Mouse (Mus musculus) midbrain, embryonic 14.5 days (tissue): ENCODE data around the gene C1qtnf5. TPM values are rescaled to one million over a fixed set of nuclear protein-coding genes. Genes with fewer than 3 reads are reported as not detected.
"Not testable (repeated sequence)": the region's sequence is repeated elsewhere in the genome, so short reads cannot be mapped to it uniquely, and the experiment has no call there.

Experiments
- ATAC-seq: fragments of 200-750 bp; cut with Nextera tagmentation; 2 replicates; pipeline ENCODE4 v1.8.0; 2017; ENCODE audit warnings: moderate number of reproducible peaks, moderate library complexity; ENCODE audit not compliant: low FRiP score, low TSS enrichment
- DNase-seq: peaks from one replicate; pipeline ENCODE4 v3.0.0-alpha.2; 2015
- H3K27ac ChIP-seq: fragments of 300-500 bp; sonication (generic); replicated peaks from 2 replicates; pipeline ENCODE4 v1.5.1; 2014; ENCODE audit warnings: mild to moderate bottlenecking, low read depth, low read length, moderate library complexity
- H3K27me3 ChIP-seq: fragments of 300-500 bp; sonication (generic); 2 replicates; pipeline ENCODE4 v1.6.1; 2014; ENCODE audit warnings: low read length, control low read depth, mixed read lengths; ENCODE audit not compliant: control insufficient read depth, insufficient read depth
- H3K36me3 ChIP-seq: fragments of 300-500 bp; sonication (generic); 2 replicates; pipeline ENCODE4 v1.6.1; 2014; ENCODE audit warnings: low read length, control low read depth; ENCODE audit not compliant: control insufficient read depth, insufficient read depth
- H3K4me1 ChIP-seq: fragments of 300-500 bp; sonication (generic); 2 replicates; pipeline ENCODE4 v1.6.1; 2014; ENCODE audit warnings: mild to moderate bottlenecking, antibody characterized with exemption, low read length, control low read depth; ENCODE audit not compliant: control insufficient read depth, insufficient read depth
- H3K4me2 ChIP-seq: fragments of 300-500 bp; sonication (generic); 2 replicates; pipeline ENCODE4 v1.6.1; 2014; ENCODE audit warnings: mild to moderate bottlenecking, low read length, moderate library complexity
- H3K4me3 ChIP-seq: fragments of 300-500 bp; sonication (generic); replicated peaks from 2 replicates; pipeline ENCODE4 v1.5.1; 2014; ENCODE audit warnings: low read depth, low read length
- H3K9ac ChIP-seq: fragments of 300-500 bp; sonication (generic); replicated peaks from 2 replicates; pipeline ENCODE4 v1.6.1; 2014; ENCODE audit warnings: mild to moderate bottlenecking, low read length, moderate library complexity
- H3K9me3 ChIP-seq: fragments of 300-500 bp; sonication (generic); 2 replicates; pipeline ENCODE4 v1.6.1; 2016; ENCODE audit warnings: low read length, control low read depth, mixed read lengths; ENCODE audit not compliant: control insufficient read depth
- WGBS: fragments of 180-500 bp; shearing (Covaris S2); extraction: QIAGEN DNeasy Blood & Tissue Kit; methylation state at CpG from one replicate; pipeline ENCODE4 v1.1.7; 2014; 5-methylcytosine and 5-hydroxymethylcytosine counted together
- polyA plus RNA-seq: library from polyadenylated mRNA; unstranded; fragments of >200 nt; fragmentation: Nextera tagmentation; extraction: Ambion mirVana; gene quantifications from 2 replicates; pipeline ENCODE4 v1.2.1, GENCODE M21; 2014

C1qtnf5 gene
- polyA plus RNA-seq, 1 experiment from 2014 or later = 3.7 TPM

DNA sequence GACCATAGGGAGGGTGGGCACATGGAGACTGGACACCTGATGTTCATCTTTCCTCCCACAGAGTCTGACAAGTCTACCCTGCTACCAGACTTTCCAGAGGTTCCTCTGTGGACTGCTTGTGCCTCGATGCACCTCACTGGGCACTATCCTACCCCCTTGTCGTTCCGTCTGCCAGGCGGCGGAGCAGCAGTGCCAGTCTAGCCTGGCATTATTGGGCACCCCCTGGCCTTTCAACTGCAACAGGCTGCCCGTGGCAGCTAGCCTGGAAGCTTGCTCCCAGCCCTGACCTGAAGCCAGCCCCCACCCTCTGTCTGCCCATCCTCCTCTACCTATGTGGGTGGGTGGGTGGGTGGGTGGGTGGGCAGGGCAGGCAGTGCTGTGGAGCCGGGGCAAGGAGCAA, 863 bp upstream of the C1qtnf5 start:
- Histone ChIP-seq H3K4me2 (no peak overlapping the region), H3K27me3 (no peaks in the 10 kb centered on the region), H3K36me3 (peaks cover 5% of the 10 kb centered on the region), H3K9me3 (no peaks in the 10 kb centered on the region), H3K27ac (no peak overlapping the region), H3K4me3 (no peak overlapping the region), H3K4me1 (peaks cover 26% of the 10 kb centered on the region), H3K9ac (no peak overlapping the region)
- DNase-seq (no peak), ATAC-seq (no peak)
- WGBS = 92% methylated on average over 7 of the region's 7 CpGs

DNA sequence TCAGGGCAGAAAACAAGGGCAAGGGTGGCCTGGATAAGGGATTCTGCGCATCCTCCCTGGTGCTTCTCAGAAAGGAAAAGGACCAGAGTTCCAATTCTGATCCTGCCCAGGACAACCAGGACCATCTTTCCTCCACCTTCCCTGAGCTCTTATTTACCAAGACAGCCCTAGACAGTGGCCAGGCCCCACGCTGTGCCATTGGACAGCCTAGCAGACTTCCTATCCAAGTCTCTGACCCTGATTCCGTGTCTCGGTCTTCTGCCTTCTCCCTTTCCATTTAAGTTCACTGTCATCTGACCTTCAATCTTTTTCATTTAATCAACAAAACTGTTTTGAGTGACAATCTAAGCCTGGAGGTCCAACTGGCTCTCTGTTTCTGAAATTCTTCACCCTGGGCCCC, 449 bp upstream of the C1qtnf5 start:
- peaks cover 26% of the 10 kb centered on the region for H3K4me1 ChIP-seq
- ATAC-seq (no peak), DNase-seq (no peak)
- 45% methylated on average over 4 of the region's 4 CpGs for WGBS
- H3K27me3 ChIP-seq = no peaks in the 10 kb centered on the region
- H3K4me3 ChIP-seq = no peak overlapping the region
- no peak overlapping the region for H3K4me2 ChIP-seq
- no peak overlapping the region for H3K9ac ChIP-seq
- peak overlapping the region; percentile 0; the same call in 1 of the 2 replicates for H3K27ac ChIP-seq
- H3K9me3 ChIP-seq = no peaks in the 10 kb centered on the region
- H3K36me3 ChIP-seq = peaks cover 5% of the 10 kb centered on the region

DNA sequence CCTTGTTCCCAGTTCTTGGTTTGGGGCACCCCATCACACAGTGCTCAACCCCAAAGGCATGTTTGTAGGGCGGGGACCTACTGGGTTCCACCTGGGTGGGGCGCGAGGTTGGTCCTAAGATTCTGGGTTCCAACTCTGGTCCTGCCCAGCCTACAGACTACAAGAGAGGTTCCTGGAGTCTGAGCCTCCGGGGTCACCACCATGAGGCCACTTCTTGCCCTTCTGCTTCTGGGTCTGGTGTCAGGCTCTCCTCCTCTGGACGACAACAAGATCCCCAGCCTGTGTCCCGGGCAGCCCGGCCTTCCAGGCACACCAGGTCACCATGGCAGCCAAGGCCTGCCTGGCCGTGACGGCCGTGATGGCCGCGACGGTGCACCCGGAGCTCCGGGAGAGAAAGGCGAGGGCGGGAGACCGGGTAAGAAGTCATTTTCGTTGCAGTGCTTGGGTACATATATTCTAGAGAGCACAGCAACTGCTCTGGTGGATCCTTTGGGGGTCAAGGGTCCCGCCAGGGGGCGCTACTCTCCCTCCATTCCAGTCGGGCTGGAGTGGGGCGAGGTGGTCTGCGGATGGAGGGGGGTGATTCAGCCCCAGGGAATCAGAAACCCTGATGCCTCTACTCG, 623 bp downstream of the C1qtnf5 start:
- Histone ChIP-seq H3K27ac (no peak overlapping the region; the same call in 1 of the 2 replicates), H3K4me2 (peak overlapping the region; percentile 44), H3K27me3 (no peaks in the 10 kb centered on the region), H3K9ac (0 out of 2 replicates have a peak overlapping the region, but pooled peaks have one; percentile 20), H3K36me3 (peaks cover 5% of the 10 kb centered on the region), H3K4me3 (0 out of 2 replicates have a peak overlapping the region, but pooled peaks have one; percentile 1), H3K4me1 (peaks cover 26% of the 10 kb centered on the region), H3K9me3 (no peaks in the 10 kb centered on the region)
- WGBS = 22% methylated on average over 25 of the region's 25 CpGs
- ATAC-seq (peak; percentile 28), DNase-seq (peak; percentile 65)

DNA sequence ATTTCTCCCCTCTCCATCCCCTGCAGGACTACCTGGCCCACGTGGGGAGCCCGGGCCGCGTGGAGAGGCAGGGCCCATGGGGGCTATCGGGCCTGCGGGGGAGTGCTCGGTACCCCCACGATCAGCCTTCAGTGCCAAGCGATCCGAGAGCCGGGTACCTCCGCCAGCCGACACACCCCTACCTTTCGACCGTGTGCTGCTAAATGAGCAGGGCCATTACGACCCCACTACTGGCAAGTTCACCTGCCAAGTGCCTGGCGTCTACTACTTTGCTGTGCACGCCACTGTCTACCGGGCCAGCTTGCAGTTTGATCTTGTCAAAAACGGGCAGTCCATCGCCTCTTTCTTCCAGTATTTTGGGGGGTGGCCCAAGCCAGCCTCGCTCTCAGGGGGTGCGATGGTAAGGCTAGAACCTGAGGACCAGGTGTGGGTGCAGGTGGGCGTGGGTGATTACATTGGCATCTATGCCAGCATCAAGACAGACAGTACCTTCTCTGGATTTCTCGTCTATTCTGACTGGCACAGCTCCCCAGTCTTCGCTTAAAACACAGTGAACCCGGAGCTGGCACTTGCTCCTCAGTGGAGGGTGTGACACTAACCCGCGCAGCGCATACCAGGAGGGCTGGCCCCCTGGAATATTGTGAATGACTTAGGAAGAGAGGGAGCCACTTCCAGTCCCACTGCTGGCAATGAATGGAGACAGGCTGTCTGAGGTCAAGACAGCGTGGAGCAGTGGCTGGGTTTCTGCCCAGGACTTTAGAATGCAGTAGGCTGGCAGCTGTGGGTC, 1.4 kb downstream of the C1qtnf5 start:
- no peaks in the 10 kb centered on the region for H3K9me3 ChIP-seq
- peaks cover 5% of the 10 kb centered on the region for H3K36me3 ChIP-seq
- peaks cover 26% of the 10 kb centered on the region for H3K4me1 ChIP-seq
- ATAC-seq (no peak), DNase-seq (no peak)
- H3K27me3 ChIP-seq = no peaks in the 10 kb centered on the region
- H3K27ac ChIP-seq = no peak overlapping the region
- no peak overlapping the region for H3K4me3 ChIP-seq
- peak overlapping the region; percentile 44 for H3K4me2 ChIP-seq
- H3K9ac ChIP-seq = 0 out of 2 replicates have a peak overlapping the region, but pooled peaks have one; percentile 6
- 80% methylated on average over 31 of the region's 31 CpGs for WGBS

DNA sequence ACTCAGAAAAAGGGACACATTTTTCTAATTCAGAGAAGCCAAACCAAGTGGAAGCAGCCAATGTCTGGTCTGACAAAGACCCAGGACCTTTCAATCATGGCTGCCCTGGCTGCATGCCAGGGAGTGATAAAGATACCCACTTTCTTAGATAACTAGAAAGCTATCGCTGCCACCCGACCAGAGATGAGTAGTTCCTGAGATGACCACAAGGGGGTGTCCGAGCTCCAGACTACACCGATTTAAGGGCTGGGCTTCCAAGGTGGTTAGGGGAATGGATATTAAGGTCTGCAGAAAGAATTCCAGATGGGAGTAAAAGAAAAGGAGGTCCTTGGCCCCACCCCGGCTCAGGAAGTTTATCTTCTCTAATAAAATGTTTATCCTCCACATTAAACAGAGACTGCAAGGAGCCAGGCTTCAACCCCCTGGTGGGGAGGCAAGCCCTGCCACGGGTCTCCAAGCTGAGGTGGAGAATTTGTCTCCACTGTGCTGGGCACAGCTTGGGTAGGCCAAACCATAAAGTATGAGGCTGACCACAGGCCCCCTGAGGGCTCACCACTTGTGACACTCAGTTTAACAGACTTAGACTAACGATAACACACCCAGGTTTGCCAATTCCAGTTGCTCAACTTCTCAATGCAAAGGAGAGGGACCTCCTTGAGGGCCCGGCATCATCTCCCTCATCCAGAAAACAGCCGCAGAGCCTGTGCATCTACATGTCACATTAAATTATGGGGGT, 2.5 kb downstream of the C1qtnf5 start:
- Histone ChIP-seq H3K4me1 (peaks cover 26% of the 10 kb centered on the region), H3K36me3 (peaks cover 5% of the 10 kb centered on the region), H3K4me2 (peak overlapping the region; percentile 21), H3K9ac (0 out of 2 replicates have a peak overlapping the region, but pooled peaks have one; percentile 6), H3K9me3 (no peaks in the 10 kb centered on the region), H3K27ac (no peak overlapping the region), H3K27me3 (no peaks in the 10 kb centered on the region), H3K4me3 (0 out of 2 replicates have a peak overlapping the region, but pooled peaks have one; percentile 5)
- ATAC-seq (no peak), DNase-seq (peak; percentile 86)
- WGBS = 38% methylated on average over 9 of the region's 9 CpGs

DNA sequence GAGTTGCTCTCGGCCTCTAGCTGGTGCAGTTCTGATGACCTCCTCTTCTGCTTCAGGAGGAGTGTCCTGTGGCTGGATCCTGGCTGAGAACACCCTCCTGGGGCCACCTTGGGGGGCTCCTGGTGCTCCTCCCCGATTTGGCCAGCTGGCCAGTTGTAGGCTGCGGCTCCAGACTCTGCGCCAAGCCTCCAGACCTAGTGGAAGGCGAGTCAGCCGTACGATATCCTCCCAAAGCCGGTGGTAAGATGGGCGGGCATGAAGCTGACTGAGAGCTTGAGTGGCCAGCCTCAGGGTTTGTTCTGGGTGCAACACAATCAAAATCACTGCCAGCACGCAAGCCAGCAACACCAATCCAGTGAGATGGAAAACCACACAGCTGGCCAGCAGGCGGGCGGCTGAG, 4.9 kb downstream of the C1qtnf5 start:
- not testable (repeated sequence) for ATAC-seq, H3K4me3 ChIP-seq, DNase-seq, H3K9me3 ChIP-seq, H3K27ac ChIP-seq, H3K27me3 ChIP-seq, H3K9ac ChIP-seq, H3K36me3 ChIP-seq, H3K4me2 ChIP-seq
- WGBS = 70% methylated on average over 10 of the region's 12 CpGs
- peaks cover 26% of the 10 kb centered on the region for H3K4me1 ChIP-seq

DNA sequence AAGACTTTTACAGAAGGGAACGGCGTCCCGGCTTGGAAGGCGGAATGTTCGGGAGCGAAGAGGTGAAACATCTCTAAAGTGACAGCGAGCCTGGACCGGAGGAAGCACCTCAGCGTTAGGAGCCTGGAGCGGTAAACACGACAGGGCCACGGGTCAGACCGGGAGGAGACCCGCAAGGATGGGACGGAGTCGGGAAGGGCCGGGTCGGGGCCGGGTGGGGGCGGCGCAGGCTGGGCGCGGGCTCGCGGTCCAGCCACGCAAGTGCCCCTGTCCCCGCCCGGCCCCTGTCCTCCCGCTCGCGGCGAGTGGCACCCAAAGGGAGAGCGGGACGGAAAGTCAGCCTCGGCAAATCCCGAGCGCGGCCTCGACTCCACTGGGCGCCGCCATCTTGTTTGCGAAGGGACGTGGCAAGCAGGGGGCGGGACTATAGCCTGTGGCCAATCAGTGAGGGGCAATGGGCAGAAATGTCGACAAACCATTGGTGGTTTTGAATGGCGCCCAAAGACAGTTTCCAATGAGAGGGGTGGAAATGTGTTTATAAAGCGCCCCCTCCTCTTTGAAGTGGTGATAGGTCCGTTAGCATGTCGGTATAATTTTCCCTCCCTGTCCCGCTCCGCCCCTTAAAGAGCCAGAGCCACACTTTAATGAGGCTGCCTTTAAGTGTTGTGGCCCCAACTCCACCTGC, 6.2 kb downstream of the C1qtnf5 start, which contains the start of the genes Gm49380 and Rnf26:
Gene Gm49380 (minus strand): TSS at position 396 of the 685 bp plus-strand sequence.
Gene Rnf26 (minus strand): TSS at position 413 of the 685 bp plus-strand sequence.
- ATAC-seq = peak; percentile 96
- peaks cover 5% of the 10 kb centered on the region; the same call in 1 of the 2 replicates for H3K36me3 ChIP-seq
- under 1% methylated on average over 51 of the region's 51 CpGs for WGBS
- peak; percentile 97 for DNase-seq
- peaks cover 14% of the 10 kb centered on the region for H3K4me1 ChIP-seq
- H3K27me3 ChIP-seq = no peaks in the 10 kb centered on the region
- peak within 1 kb of the TSS; percentile 54 for H3K4me2 ChIP-seq
- no peaks in the 10 kb centered on the region for H3K9me3 ChIP-seq
- peak within 1 kb of the TSS; percentile 64 for H3K9ac ChIP-seq
- H3K27ac ChIP-seq = no peak within 1 kb of the TSS
- peak within 1 kb of the TSS; percentile 66 for H3K4me3 ChIP-seq

DNA sequence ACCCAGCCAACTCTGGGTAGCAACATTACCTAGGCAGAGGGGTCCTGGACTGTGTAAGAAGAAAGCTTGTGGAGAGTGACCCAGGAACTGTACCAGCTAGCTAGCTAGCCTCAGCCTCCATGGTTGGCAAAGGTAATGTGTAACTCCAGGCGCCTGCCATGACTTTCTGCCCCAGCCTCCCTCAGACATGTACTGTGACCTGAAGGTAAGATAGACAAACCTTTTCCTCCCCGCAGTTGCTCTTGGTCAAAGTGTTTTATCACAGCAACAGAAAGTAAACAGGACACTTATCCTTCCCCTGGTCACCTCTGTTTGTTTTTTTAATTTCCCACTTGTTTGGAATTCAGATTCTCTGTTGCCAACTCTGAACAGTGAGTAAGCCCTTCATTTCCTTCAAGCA, 7.4 kb downstream of the C1qtnf5 start:
- no peak overlapping the region for H3K4me2 ChIP-seq
- WGBS = 89% methylated on average over 2 of the region's 2 CpGs
- no peaks in the 10 kb centered on the region for H3K9me3 ChIP-seq
- no peaks in the 10 kb centered on the region for H3K27me3 ChIP-seq
- H3K4me1 ChIP-seq = peaks cover 3% of the 10 kb centered on the region
- no peak overlapping the region for H3K4me3 ChIP-seq
- no peak overlapping the region for H3K9ac ChIP-seq
- H3K36me3 ChIP-seq = no peaks in the 10 kb centered on the region
- ATAC-seq = no peak
- no peak for DNase-seq
- H3K27ac ChIP-seq = no peak overlapping the region
